Mouse (Mus musculus) midbrain, embryonic 11.5 days (tissue): ENCODE results near the gene Spc24. TPM values are rescaled to one million over a fixed set of nuclear protein-coding genes. Genes with fewer than 3 reads are reported as not detected.

Source experiments
- ATAC-seq: fragments of 200-750 bp; cut with Nextera tagmentation; 2 replicates; pipeline ENCODE4 v1.8.0; 2017; ENCODE audit warnings: moderate TSS enrichment, moderate library complexity; ENCODE audit not compliant: low FRiP score
- DNase-seq: peaks from one replicate; pipeline ENCODE4 v3.0.0; 2015; ENCODE audit warnings: low spot score; ENCODE audit errors: missing footprints
- H3K27ac ChIP-seq: fragments of 300-500 bp; sonication (generic); 2 replicates; pipeline ENCODE4 v1.5.1; 2014; ENCODE audit warnings: low read depth, low read length
- H3K27me3 ChIP-seq: fragments of 300-500 bp; sonication (generic); 2 replicates; pipeline ENCODE4 v1.6.1; 2014; ENCODE audit warnings: mild to moderate bottlenecking, low read length, moderate library complexity, mixed read lengths; ENCODE audit not compliant: control insufficient read depth, insufficient read depth
- H3K36me3 ChIP-seq: fragments of 300-500 bp; sonication (generic); 2 replicates; pipeline ENCODE4 v1.6.1; 2014; ENCODE audit warnings: mild to moderate bottlenecking, low read length, moderate library complexity, mixed read lengths; ENCODE audit not compliant: control insufficient read depth, insufficient read depth
- H3K4me1 ChIP-seq: fragments of 300-500 bp; sonication (generic); 2 replicates; pipeline ENCODE4 v1.6.1; 2014; ENCODE audit warnings: low read length; ENCODE audit not compliant: control insufficient read depth, insufficient read depth
- H3K4me2 ChIP-seq: fragments of 300-500 bp; sonication (generic); 2 replicates; pipeline ENCODE4 v1.6.1; 2014; ENCODE audit warnings: mild to moderate bottlenecking, moderate library complexity
- H3K4me3 ChIP-seq: fragments of 300-500 bp; sonication (generic); 2 replicates; pipeline ENCODE4 v1.5.1; 2014; ENCODE audit warnings: low read depth, low read length
- H3K9ac ChIP-seq: fragments of 300-500 bp; sonication (generic); 2 replicates; pipeline ENCODE4 v1.6.1; 2014; ENCODE audit warnings: low read length
- H3K9me3 ChIP-seq: fragments of 300-500 bp; sonication (generic); 2 replicates; pipeline ENCODE4 v1.6.1; 2016; ENCODE audit warnings: low read length; ENCODE audit not compliant: control insufficient read depth
- WGBS: fragments of 180-500 bp; shearing (Covaris S2); extraction: QIAGEN DNeasy Blood & Tissue Kit; methylation state at CpG from one replicate; pipeline ENCODE4 v1.1.7; 2014; 5-methylcytosine and 5-hydroxymethylcytosine counted together
- polyA plus RNA-seq: library from polyadenylated mRNA; unstranded; fragments of >200 nt; fragmentation: Nextera tagmentation; extraction: Ambion mirVana; gene quantifications from 2 replicates; pipeline ENCODE4 v1.2.1, GENCODE M21; 2014

Gene Spc24
- polyA plus RNA-seq, 1 experiment from 2014 or later, result 115 TPM

- 92% methylated on average over 10 of the region's 10 CpGs for WGBS
- DNase-seq (no peak), ATAC-seq (no peak)
- Histone ChIP-seq H3K36me3 (peaks cover 27% of the 10 kb centered on the region), H3K9me3 (no peaks in the 10 kb centered on the region), H3K9ac (no peak overlapping the region), H3K4me1 (peaks cover 17% of the 10 kb centered on the region), H3K27me3 (no peaks in the 10 kb centered on the region), H3K27ac (no peak overlapping the region), H3K4me2 (no peak overlapping the region), H3K4me3 (no peak overlapping the region)
These were observed 31.8 kb downstream of the Spc24 start for GRCm38 (mm10) chr9:21728261-21728832.

- Histone ChIP-seq H3K9me3 (no peaks in the 10 kb centered on the region), H3K36me3 (peaks cover 11% of the 10 kb centered on the region; the same call in 1 of the 2 replicates), H3K4me2 (peak overlapping the region; percentile 11; the same call in 1 of the 2 replicates), H3K4me1 (peaks cover 17% of the 10 kb centered on the region), H3K27me3 (no peaks in the 10 kb centered on the region), H3K27ac (no peak overlapping the region), H3K4me3 (peak overlapping the region; percentile 9; the same call in 1 of the 2 replicates), H3K9ac (no peak overlapping the region)
- DNase-seq (no peak), ATAC-seq (no peak)
- 88% methylated on average over 14 of the region's 14 CpGs for WGBS
These were observed 33.7 kb downstream of the Spc24 start for GRCm38 (mm10) chr9:21726218-21726975.

- Histone ChIP-seq H3K27ac (no peak overlapping the region; the same call in 1 of the 2 replicates), H3K4me3 (peak overlapping the region; percentile 66), H3K9ac (peak overlapping the region; percentile 66), H3K4me1 (peaks cover 17% of the 10 kb centered on the region), H3K9me3 (no peaks in the 10 kb centered on the region), H3K27me3 (no peaks in the 10 kb centered on the region), H3K36me3 (peaks cover 8% of the 10 kb centered on the region; the same call in 1 of the 2 replicates), H3K4me2 (peak overlapping the region; percentile 82)
- ATAC-seq (no peak), DNase-seq (no peak)
- 89% methylated on average over 23 of the region's 23 CpGs for WGBS
These were observed 34.6 kb downstream of the Spc24 start for GRCm38 (mm10) chr9:21725224-21726121.

- H3K9me3 ChIP-seq, result no peaks in the 10 kb centered on the region
- H3K4me1 ChIP-seq, result peaks cover 17% of the 10 kb centered on the region
- ATAC-seq, result peak; percentile 96
- H3K27me3 ChIP-seq, result no peaks in the 10 kb centered on the region
- under 1% methylated on average over 18 of the region's 18 CpGs for WGBS
- 0 out of 2 replicates have a peak, but pooled peaks cover 8% of the 10 kb centered on the region for H3K36me3 ChIP-seq
- H3K4me2 ChIP-seq, result peak overlapping the region; percentile 82
- peak; percentile 99 for DNase-seq
- peak overlapping the region; percentile 93 for H3K27ac ChIP-seq
- peak overlapping the region; percentile 66 for H3K4me3 ChIP-seq
- H3K9ac ChIP-seq, result peak overlapping the region; percentile 74
These were observed 36.0 kb downstream of the Spc24 start for GRCm38 (mm10) chr9:21724147-21724536.

- Histone ChIP-seq H3K36me3 (0 out of 2 replicates have a peak, but pooled peaks cover 8% of the 10 kb centered on the region), H3K4me1 (peaks cover 17% of the 10 kb centered on the region), H3K4me2 (peak within 1 kb of the TSS; percentile 82), H3K27ac (peak within 1 kb of the TSS; percentile 93), H3K9ac (peak within 1 kb of the TSS; percentile 74), H3K9me3 (no peaks in the 10 kb centered on the region), H3K4me3 (peak within 1 kb of the TSS; percentile 66), H3K27me3 (no peaks in the 10 kb centered on the region)
- WGBS, result under 1% methylated on average over 47 of the region's 47 CpGs
- peak; percentile 96 for DNase-seq
- ATAC-seq, result peak; percentile 82
These were observed 36.5 kb downstream of the Spc24 start, which contains the start of gene Ldlr for GRCm38 (mm10) chr9:21723377-21724146. TSS of gene Ldlr (plus strand) at chr9:21723483.

- Histone ChIP-seq H3K9me3 (no peaks in the 10 kb centered on the region), H3K36me3 (0 out of 2 replicates have a peak, but pooled peaks cover 5% of the 10 kb centered on the region), H3K4me3 (no peak overlapping the region), H3K4me2 (no peak overlapping the region), H3K4me1 (peaks cover 14% of the 10 kb centered on the region), H3K27me3 (no peaks in the 10 kb centered on the region), H3K27ac (no peak overlapping the region), H3K9ac (no peak overlapping the region)
- no peak for ATAC-seq
- 77% methylated on average over 2 of the region's 2 CpGs for WGBS
- no peak for DNase-seq
These were observed 39.1 kb downstream of the Spc24 start for GRCm38 (mm10) chr9:21721036-21721435.

- no peak overlapping the region for H3K4me3 ChIP-seq
These were observed 43.1 kb downstream of the Spc24 start for GRCm38 (mm10) chr9:21717015-21717414.

GRCm38 (mm10) chr9:21715298-21715697 is 44.8 kb downstream of the Spc24 start:
- 0 out of 2 replicates have a peak, but pooled peaks have one; percentile 22 for ATAC-seq
- no peak overlapping the region for H3K9ac ChIP-seq
- H3K4me1 ChIP-seq, result no peaks in the 10 kb centered on the region
- H3K4me2 ChIP-seq, result no peak overlapping the region
- H3K27ac ChIP-seq, result no peak overlapping the region
- H3K9me3 ChIP-seq, result no peaks in the 10 kb centered on the region
- WGBS, result 73% methylated on average over 4 of the region's 4 CpGs
- H3K4me3 ChIP-seq, result no peak overlapping the region
- no peak for DNase-seq
- no peaks in the 10 kb centered on the region for H3K36me3 ChIP-seq
- H3K27me3 ChIP-seq, result no peaks in the 10 kb centered on the region

More at GRCm38 (mm10) chr9:21717015-21717414, 43.1 kb downstream of the Spc24 start:
- no peak overlapping the region for H3K27ac ChIP-seq
- no peak overlapping the region for H3K4me2 ChIP-seq
- no peak overlapping the region for H3K9ac ChIP-seq
- 96% methylated on average over 2 of the region's 2 CpGs for WGBS
- no peaks in the 10 kb centered on the region for H3K27me3 ChIP-seq
- H3K36me3 ChIP-seq, result no peaks in the 10 kb centered on the region
- H3K9me3 ChIP-seq, result no peaks in the 10 kb centered on the region
- no peak for ATAC-seq
- H3K4me1 ChIP-seq, result no peaks in the 10 kb centered on the region
- no peak for DNase-seq
